Mouse (Mus musculus): ENCODE measurements around the gene Lgals4.

Gene Lgals4

DNA sequence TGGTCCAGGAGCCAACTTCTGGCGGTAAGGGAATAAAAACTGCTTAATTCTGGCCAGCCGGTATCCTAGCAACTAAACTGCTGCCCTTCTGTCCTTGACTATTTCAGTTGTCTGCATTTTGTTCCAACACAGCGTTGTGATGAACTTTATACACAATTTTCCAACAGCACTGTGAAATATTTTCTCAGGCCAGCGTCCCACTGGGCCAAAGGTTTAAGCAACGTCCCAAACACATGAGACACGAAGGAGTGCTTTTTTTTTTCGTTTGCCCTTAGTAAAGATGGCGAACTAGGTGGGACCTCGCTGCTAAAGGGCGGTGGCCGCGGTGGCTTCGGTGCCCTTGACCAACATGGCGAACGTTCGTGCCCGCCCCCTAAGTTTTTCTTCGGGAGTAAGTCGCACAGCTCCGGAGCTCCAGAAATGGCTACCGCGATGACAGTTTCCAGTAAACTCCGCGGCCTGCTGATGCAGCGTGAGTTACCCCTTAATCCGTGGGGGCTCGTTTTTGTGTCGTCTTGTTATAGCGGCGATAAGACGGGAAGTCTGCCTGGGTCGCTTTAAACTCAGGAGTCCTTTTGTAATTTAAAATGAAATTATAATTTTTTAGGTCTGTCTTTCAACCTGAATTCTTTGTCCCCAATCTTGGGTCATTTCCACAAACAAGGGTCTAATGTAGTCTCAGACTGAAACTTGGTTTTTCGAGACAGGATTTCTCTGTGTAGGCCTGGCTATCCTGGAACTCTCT lies 8.5 kb upstream of the Lgals4 start, which contains the start of gene Ech1:
Ech1 (plus strand) TSS at position 277 of the 745 bp plus-strand sequence.
- peak; percentile 92 for DNase-seq (ENCODE audit: low read depth, low spot score)
- Histone ChIP-seq H3K36me3 (ENCODE audit: control insufficient read depth, insufficient read depth, low read length, poor library complexity, severe bottlenecking) (peaks cover 15% of the 10 kb centered on the region), H3K27me3 (ENCODE audit: control insufficient read depth, insufficient read depth, low read length, poor library complexity, severe bottlenecking) (no peaks in the 10 kb centered on the region)

DNA sequence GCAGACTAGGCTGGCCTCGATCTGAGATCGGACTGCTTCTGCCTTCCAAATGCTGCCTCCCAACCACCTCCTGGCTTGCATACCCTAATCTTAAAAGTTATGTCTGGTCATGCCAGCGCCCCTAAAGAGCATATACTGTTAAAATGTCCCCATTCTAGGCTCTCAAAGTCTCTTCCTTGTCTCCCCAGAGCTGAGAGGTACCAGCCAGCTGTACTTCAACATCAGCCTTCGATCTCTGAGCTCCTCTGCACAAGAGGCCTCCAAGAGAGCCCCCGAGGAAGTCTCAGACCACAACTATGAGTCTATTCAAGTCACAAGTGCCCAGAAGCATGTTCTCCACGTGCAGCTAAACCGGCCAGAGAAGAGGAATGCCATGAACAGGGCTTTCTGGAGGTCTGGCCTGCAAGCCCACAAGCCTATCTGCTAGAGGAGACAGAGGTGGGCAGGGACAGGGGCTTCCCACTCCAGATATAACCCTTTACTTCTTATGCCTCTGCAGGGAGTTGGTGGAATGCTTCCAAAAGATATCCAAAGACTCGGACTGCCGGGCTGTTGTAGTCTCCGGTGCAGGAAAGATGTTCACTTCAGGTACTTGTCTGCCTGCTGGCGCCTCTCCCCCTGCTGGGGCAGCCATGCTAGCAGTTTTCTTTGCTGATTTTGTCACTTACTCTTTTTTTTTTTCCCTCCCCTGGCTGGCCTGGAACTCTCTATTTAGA lies 7.8 kb upstream of the Lgals4 start:
- Histone ChIP-seq H3K36me3 (ENCODE audit: control insufficient read depth, insufficient read depth, low read length, poor library complexity, severe bottlenecking) (peaks cover 11% of the 10 kb centered on the region), H3K27me3 (ENCODE audit: control insufficient read depth, insufficient read depth, low read length, poor library complexity, severe bottlenecking) (no peaks in the 10 kb centered on the region)
- peak; percentile 32 for DNase-seq (ENCODE audit: low read depth, low spot score)

DNA sequence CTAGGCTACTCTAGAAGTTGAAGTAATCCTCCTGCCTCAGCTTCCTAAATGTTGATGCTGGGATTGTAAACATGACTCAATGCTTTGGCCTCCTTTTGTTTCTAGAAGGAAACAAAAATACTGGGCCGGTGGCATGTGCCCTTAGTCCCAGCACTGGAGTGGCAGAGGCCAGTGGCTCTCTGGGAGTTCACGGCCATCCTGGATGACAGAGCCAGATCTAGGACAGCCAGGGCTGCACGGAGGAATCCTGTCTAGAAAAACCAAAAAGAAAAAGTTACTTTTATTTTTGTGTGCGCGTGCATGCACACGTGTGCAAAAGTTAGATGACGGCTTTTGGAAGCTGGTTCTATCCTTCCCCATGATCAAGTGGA lies 7.3 kb upstream of the Lgals4 start:
- H3K27me3 ChIP-seq (ENCODE audit: control insufficient read depth, insufficient read depth, low read length, poor library complexity, severe bottlenecking), result no peaks in the 10 kb centered on the region
- no peak for DNase-seq (ENCODE audit: low read depth, low spot score)
- peaks cover 10% of the 10 kb centered on the region for H3K36me3 ChIP-seq (ENCODE audit: control insufficient read depth, insufficient read depth, low read length, poor library complexity, severe bottlenecking)

DNA sequence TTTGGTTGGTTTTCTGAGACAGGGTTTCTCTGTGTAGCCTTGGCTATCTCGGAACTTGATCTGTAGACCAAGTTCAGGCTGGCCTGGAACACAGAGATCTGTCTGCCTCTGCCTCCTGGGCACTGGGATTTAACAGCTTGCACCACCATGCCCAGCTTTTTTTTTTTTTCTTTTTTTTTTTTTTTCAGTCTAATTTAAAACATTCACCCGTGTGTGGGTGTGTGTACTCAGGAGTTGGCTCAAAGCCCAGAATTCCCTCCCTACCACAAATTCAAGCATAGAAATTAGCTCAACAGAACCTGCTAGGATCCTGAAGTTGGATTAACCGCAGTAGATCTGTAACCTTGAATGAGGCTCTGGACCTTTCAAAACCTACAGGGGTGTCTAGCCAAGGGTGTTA lies 6.3 kb upstream of the Lgals4 start:
- no peak for DNase-seq (ENCODE audit: low read depth, low spot score)
- Histone ChIP-seq H3K27me3 (ENCODE audit: control insufficient read depth, insufficient read depth, low read length, poor library complexity, severe bottlenecking) (no peaks in the 10 kb centered on the region), H3K36me3 (ENCODE audit: control insufficient read depth, insufficient read depth, low read length, poor library complexity, severe bottlenecking) (peaks cover 7% of the 10 kb centered on the region)

DNA sequence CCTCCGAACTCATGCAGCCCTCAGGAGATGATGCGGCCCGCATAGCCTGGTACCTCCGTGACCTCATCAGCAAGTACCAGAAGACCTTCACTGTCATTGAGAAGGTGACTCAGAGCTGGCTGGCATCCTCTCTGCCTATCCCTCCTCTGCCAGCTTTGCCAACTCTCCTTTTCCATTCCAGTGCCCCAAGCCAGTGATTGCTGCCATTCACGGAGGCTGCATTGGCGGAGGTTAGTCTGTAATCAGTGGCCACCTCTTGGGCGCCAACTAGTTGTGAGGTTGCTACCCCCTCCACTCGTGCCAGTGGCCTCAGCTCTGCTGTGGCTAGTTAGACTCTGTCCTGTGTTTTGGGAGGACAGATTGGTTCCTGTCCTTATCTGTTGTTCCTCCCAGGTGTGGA lies 3.8 kb upstream of the Lgals4 start:
- DNase-seq (ENCODE audit: low read depth, low spot score), result no peak
- Histone ChIP-seq H3K36me3 (ENCODE audit: control insufficient read depth, insufficient read depth, low read length, poor library complexity, severe bottlenecking) (peaks cover 7% of the 10 kb centered on the region), H3K27me3 (ENCODE audit: control insufficient read depth, insufficient read depth, low read length, poor library complexity, severe bottlenecking) (no peaks in the 10 kb centered on the region)

DNA sequence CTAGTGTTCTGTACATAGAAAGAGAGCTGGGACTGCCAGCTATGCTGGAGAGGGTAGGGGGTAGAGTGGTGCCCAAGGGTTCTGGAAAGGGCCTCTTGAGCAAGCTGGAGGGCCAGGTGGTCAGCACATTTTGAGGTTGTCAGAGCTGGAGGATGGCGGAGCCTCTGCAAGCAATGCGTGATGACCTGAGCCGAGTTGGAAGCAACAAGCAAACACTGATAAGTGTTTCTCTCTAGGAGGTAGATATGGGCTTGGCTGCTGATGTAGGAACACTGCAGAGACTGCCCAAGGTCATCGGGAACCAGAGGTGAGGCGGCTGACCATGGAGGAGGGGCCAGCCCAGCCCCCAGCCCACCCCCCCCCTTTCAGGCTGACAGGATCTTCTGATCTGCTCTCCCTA lies 2.7 kb upstream of the Lgals4 start:
- no peak for DNase-seq (ENCODE audit: low read depth, low spot score)
- H3K27me3 ChIP-seq (ENCODE audit: control insufficient read depth, insufficient read depth, low read length, poor library complexity, severe bottlenecking), result no peaks in the 10 kb centered on the region
- H3K36me3 ChIP-seq (ENCODE audit: control insufficient read depth, insufficient read depth, low read length, poor library complexity, severe bottlenecking), result peaks cover 7% of the 10 kb centered on the region

DNA sequence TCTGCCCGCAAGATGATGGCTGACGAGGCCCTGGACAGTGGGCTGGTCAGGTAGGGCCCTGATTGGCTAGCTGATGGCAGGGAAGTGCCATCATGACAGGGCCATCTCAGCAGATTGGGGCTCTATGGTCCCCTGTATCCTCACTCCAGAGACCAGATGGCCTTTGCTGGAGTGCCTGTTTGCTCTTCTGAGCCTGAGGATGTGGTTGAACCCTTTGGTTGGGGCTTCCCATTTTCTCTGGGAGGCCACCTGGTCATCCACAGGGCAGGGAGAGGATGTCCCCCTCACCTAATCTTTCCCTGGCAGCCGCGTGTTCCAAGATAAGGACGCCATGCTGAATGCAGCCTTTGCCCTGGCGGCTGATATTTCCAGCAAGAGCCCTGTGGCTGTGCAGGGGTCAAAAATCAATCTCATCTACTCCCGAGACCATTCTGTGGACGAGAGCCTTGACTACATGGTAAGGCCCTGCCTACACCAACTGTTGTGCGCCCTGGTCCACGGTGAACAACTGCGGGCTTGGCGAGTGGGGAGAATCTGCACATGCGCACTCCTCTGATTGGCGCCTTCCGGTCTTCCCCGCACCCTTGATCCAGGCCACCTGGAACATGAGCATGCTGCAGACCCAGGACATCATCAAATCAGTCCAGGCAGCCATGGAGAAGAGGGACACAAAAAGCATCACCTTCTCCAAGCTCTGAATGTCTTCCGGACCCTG lies 2.1 kb upstream of the Lgals4 start:
- Histone ChIP-seq H3K27me3 (ENCODE audit: control insufficient read depth, insufficient read depth, low read length, poor library complexity, severe bottlenecking) (no peaks in the 10 kb centered on the region), H3K36me3 (ENCODE audit: control insufficient read depth, insufficient read depth, low read length, poor library complexity, severe bottlenecking) (peaks cover 7% of the 10 kb centered on the region)
- no peak for DNase-seq (ENCODE audit: low read depth, low spot score)

DNA sequence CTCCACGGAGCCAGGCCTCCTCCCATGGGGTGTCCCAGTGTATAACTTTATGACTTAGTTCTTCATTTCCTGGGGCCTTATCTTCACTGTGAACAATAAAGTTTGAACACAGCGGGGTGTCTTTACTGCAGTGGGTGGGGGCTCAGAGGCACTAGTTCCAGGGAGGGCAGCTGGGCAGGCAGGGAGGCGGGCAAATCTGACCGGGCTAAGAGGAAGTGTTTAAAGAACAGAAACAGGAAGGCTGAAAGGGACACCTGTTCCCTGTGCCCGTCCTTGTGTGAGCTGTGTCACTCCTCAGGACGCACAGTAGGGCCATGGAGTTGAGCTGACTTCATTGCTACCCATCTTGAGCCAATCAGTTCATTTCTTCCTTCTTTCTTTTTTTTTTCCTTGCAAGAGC lies 1.5 kb upstream of the Lgals4 start:
- Histone ChIP-seq H3K36me3 (ENCODE audit: control insufficient read depth, insufficient read depth, low read length, poor library complexity, severe bottlenecking) (peaks cover 7% of the 10 kb centered on the region), H3K27me3 (ENCODE audit: control insufficient read depth, insufficient read depth, low read length, poor library complexity, severe bottlenecking) (no peaks in the 10 kb centered on the region)
- peak; percentile 48 for DNase-seq (ENCODE audit: low read depth, low spot score)

DNA sequence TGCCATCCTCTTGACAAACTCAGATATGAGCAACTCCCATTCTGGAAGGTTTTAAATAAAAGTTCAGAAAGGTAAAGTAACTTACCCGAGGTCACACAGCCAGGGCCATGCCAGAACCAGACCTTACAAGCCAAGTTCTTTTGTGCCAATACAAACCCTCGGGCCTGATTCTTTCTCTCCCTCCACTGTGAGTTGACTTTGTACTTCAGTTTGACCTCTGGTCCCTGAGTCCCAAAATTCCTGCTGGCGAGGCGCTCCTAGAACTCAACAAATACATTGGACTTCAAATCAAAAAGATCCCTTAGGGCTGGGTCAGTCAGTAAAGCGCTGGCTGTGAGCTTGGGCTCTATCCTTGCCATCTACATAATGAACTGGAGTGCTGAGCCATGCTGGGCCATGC lies 3.3 kb downstream of the Lgals4 start:
- Histone ChIP-seq H3K27me3 (ENCODE audit: control insufficient read depth, insufficient read depth, low read length, poor library complexity, severe bottlenecking) (no peaks in the 10 kb centered on the region), H3K36me3 (ENCODE audit: control insufficient read depth, insufficient read depth, low read length, poor library complexity, severe bottlenecking) (no peaks in the 10 kb centered on the region; the same call in 1 of the 2 replicates)
- no peak for DNase-seq (ENCODE audit: low read depth, low spot score)

DNA sequence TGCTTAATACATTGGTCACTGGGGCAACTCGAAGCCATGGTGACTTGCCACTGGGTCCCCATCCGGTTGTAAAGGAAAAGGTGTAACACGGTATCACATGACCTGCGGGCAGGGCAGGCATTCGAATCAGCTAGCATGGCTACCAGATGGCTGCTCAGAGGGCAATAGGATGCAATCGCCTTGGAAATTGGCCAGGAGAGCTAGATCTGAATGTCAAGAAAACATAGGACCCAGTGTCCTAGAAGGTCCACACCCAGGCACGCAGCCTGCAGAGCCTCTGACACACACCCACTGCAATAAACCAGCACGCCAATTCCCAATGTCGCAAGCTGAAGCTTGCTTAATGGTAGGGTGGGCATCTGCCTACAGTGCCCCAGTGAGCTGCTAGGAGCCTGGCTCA lies 4.7 kb downstream of the Lgals4 start:
- no peaks in the 10 kb centered on the region for H3K27me3 ChIP-seq (ENCODE audit: control insufficient read depth, insufficient read depth, low read length, poor library complexity, severe bottlenecking)
- no peak for DNase-seq (ENCODE audit: low read depth, low spot score)
- H3K36me3 ChIP-seq (ENCODE audit: control insufficient read depth, insufficient read depth, low read length, poor library complexity, severe bottlenecking), result no peaks in the 10 kb centered on the region

DNA sequence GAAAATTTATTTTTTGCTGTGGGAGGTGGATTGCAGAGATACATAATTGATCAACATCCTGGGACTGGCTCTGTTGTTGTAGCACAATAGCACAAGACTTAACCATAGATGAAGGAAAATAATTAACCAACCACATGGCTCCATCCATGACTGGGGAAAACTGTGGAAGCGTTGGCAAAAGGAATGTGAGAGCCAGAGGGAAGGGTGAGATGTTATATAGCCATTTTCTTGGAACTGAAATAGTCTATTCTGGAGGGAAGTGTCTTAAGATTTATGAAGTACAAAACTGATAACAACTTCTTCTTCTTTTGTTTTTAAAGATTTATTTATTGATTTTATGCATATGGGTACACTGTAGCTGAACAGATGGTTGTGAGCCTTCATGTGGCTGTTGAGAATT lies 13.6 kb downstream of the Lgals4 start:
- DNase-seq (ENCODE audit: low read depth, low spot score), result no peak
- no peaks in the 10 kb centered on the region for H3K27me3 ChIP-seq (ENCODE audit: control insufficient read depth, insufficient read depth, low read length, poor library complexity, severe bottlenecking)
- H3K36me3 ChIP-seq (ENCODE audit: control insufficient read depth, insufficient read depth, low read length, poor library complexity, severe bottlenecking), result no peaks in the 10 kb centered on the region

DNA sequence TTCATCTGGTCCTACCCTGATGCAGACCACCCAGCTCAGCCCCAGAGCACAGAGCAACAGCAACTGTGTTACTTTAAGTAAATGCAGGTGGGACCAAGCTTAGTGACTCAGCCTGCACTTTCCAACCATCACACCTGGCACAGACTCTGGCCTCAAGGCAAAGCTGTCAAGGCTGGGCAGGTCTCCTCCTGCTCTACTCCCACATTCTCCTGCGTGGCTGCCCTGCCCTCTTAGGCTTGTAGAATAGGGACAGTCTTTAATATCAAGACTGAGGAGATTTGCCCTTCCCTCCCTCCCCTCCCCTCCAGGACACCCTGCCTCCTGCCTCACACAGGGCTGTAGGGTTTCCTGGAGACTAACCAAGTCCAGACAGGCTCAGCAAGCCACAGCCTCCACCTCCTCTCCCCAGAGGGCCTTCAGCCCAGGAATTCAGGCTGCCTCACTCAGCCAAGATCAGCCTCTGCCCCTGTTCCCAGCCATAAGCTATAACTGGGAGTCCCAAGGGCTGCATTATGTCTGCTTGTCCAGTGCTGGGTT lies 16.1 kb downstream of the Lgals4 start:
- DNase-seq (ENCODE audit: low read depth, low spot score), result no peak

DNA sequence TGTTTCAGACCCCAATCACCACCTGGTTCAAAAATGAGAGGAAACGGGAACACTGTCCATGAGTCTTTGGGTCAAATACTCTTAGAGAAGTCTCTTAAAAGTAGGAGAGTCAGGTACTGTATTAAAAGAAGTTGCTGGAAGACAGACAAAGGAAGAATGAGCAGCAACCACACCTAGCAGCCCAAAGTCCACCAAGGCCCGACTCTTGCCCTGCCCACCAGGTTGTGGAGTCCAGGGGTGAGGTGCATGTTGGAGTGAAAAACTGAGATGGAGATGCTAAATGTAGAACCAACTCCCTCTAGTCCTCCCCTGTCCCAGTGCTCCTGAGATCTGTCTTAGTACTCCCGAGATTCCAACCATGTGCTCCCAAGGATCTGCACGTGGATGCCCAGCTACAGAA lies 17.0 kb downstream of the Lgals4 start:
- H3K27me3 ChIP-seq (ENCODE audit: control insufficient read depth, insufficient read depth, low read length, poor library complexity, severe bottlenecking), result no peaks in the 10 kb centered on the region
- no peak for DNase-seq (ENCODE audit: low read depth, low spot score)
- no peaks in the 10 kb centered on the region for H3K36me3 ChIP-seq (ENCODE audit: control insufficient read depth, insufficient read depth, low read length, poor library complexity, severe bottlenecking)

More for the DNA sequence above, 16.1 kb downstream of the Lgals4 start:
- Histone ChIP-seq H3K36me3 (ENCODE audit: control insufficient read depth, insufficient read depth, low read length, poor library complexity, severe bottlenecking) (no peaks in the 10 kb centered on the region), H3K27me3 (ENCODE audit: control insufficient read depth, insufficient read depth, low read length, poor library complexity, severe bottlenecking) (no peaks in the 10 kb centered on the region)

DNA sequence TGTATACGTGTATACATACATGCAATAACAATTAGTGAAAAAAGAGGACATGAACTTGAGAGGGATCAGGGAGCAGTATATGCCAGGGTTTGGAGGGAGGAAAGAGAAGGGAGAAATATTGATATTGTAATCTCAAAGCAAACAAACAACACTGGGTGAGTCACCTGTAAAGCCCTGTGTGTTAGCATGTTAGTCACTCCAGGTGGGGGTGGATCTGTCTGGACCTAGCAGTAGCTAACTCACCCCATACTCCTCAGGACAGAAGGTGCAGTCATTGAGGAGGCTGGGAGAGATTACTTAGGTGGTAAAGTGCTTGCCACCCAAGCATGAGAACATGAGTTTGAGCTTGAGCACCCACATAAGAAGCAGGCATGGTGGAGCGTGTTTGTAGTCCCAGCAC lies 26.3 kb downstream of the Lgals4 start:
- Histone ChIP-seq H3K27me3 (ENCODE audit: control insufficient read depth, insufficient read depth, low read length, poor library complexity, severe bottlenecking) (no peaks in the 10 kb centered on the region), H3K36me3 (ENCODE audit: control insufficient read depth, insufficient read depth, low read length, poor library complexity, severe bottlenecking) (no peaks in the 10 kb centered on the region)
- DNase-seq (ENCODE audit: low read depth, low spot score), result no peak

DNA sequence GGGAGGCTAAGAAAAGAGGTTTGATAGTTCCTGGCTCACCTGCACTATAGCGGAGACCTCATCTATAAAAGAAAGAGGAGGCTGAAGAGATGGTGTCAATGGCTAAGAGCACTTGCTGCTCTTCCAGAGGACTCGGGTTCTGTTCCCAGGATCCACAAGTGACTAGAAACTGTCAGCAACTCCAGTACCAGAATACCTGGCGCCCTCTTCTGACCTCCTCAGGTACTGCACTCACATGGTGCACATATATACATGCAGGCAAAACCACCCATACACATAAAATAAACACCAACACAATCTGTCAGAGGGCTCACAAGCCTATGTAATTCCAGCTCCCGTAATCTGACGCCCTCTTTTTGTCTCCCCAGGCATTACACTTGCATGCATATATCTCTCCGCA lies 27.2 kb downstream of the Lgals4 start:
- peak; percentile 41 for DNase-seq (ENCODE audit: low read depth, low spot score)
- Histone ChIP-seq H3K36me3 (ENCODE audit: control insufficient read depth, insufficient read depth, low read length, poor library complexity, severe bottlenecking) (no peaks in the 10 kb centered on the region), H3K27me3 (ENCODE audit: control insufficient read depth, insufficient read depth, low read length, poor library complexity, severe bottlenecking) (no peaks in the 10 kb centered on the region)
